Mouse (Mus musculus): ENCODE results near the gene Slc2a1. TPM values are rescaled to one million over a fixed set of nuclear protein-coding genes. Genes with fewer than 3 reads are reported as not detected.
A peak's percentile ranks its signal among the peaks of the same experiment; 100 is the strongest.

Gene Slc2a1
- polyA plus RNA-seq, 1 experiment from 2014 or later, result 119 TPM

- no peak overlapping the region for H3K27ac ChIP-seq
- no peaks in the 10 kb centered on the region for H3K9me3 ChIP-seq (replicated peaks)
- H3K27me3 ChIP-seq, result peaks cover 4% of the 10 kb centered on the region; the same call in 1 of the 2 replicates
- no peaks in the 10 kb centered on the region for H3K36me3 ChIP-seq
- H3K4me1 ChIP-seq (replicated peaks), result peaks cover 3% of the 10 kb centered on the region; the same call in 1 of the 2 replicates
- no peak for ATAC-seq (replicated peaks; ENCODE audit: insufficient number of reproducible peaks, insufficient read depth, low FRiP score, low read depth)
- H3K9ac ChIP-seq, result no peak overlapping the region
- 87% methylated on average over 5 of the region's 5 CpGs for WGBS
- H3K4me2 ChIP-seq, result no peak overlapping the region
- H3K4me3 ChIP-seq, result no peak overlapping the region
These were observed 38.8 kb downstream of the Slc2a1 start for GRCm38 (mm10) chr4:119147347-119147746.

- Histone ChIP-seq H3K4me3 (no peak overlapping the region), H3K9ac (no peak overlapping the region), H3K27ac (no peak overlapping the region), H3K36me3 (no peaks in the 10 kb centered on the region), H3K4me2 (no peak overlapping the region), H3K27me3 (peaks cover 4% of the 10 kb centered on the region; the same call in 1 of the 2 replicates), H3K9me3 (replicated peaks) (no peaks in the 10 kb centered on the region), H3K4me1 (replicated peaks) (no peaks in the 10 kb centered on the region)
- ATAC-seq (replicated peaks; ENCODE audit: insufficient number of reproducible peaks, insufficient read depth, low FRiP score, low read depth), result no peak
- WGBS, result 73% methylated on average over 11 of the region's 11 CpGs
These were observed 40.2 kb downstream of the Slc2a1 start for GRCm38 (mm10) chr4:119148741-119149140.

GRCm38 (mm10) chr4:119157186-119157585, 48.7 kb downstream of the Slc2a1 start:
- Histone ChIP-seq H3K27me3 (no peaks in the 10 kb centered on the region), H3K4me2 (no peak overlapping the region), H3K9ac (no peak overlapping the region), H3K4me3 (no peak overlapping the region), H3K9me3 (replicated peaks) (no peaks in the 10 kb centered on the region), H3K4me1 (replicated peaks) (no peaks in the 10 kb centered on the region), H3K27ac (no peak overlapping the region), H3K36me3 (no peaks in the 10 kb centered on the region)
- ATAC-seq (replicated peaks; ENCODE audit: insufficient number of reproducible peaks, insufficient read depth, low FRiP score, low read depth), result no peak
- whole genome bisulfite sequencing, result 26% methylated on average over 2 of the region's 2 CpGs

GRCm38 (mm10) chr4:119157891-119158290, 49.4 kb downstream of the Slc2a1 start:
- ATAC-seq (replicated peaks; ENCODE audit: insufficient number of reproducible peaks, insufficient read depth, low FRiP score, low read depth), result no peak
- H3K27ac ChIP-seq, result no peak overlapping the region
- no peaks in the 10 kb centered on the region for H3K9me3 ChIP-seq (replicated peaks)
- no peak overlapping the region for H3K4me3 ChIP-seq
- 57% methylated on average over 5 of the region's 5 CpGs for WGBS
- no peaks in the 10 kb centered on the region for H3K27me3 ChIP-seq
- no peaks in the 10 kb centered on the region for H3K4me1 ChIP-seq (replicated peaks)
- no peak overlapping the region for H3K4me2 ChIP-seq
- no peak overlapping the region for H3K9ac ChIP-seq
- H3K36me3 ChIP-seq, result no peaks in the 10 kb centered on the region

GRCm38 (mm10) chr4:119161358-119161757, 52.8 kb downstream of the Slc2a1 start:
- no peak for ATAC-seq (replicated peaks; ENCODE audit: insufficient number of reproducible peaks, insufficient read depth, low FRiP score, low read depth)
- Histone ChIP-seq H3K9ac (no peak overlapping the region), H3K36me3 (no peaks in the 10 kb centered on the region), H3K27me3 (no peaks in the 10 kb centered on the region), H3K4me1 (replicated peaks) (no peaks in the 10 kb centered on the region), H3K4me3 (no peak overlapping the region), H3K4me2 (no peak overlapping the region), H3K9me3 (replicated peaks) (no peaks in the 10 kb centered on the region), H3K27ac (no peak overlapping the region)
- 72% methylated on average over 3 of the region's 3 CpGs for WGBS

- Histone ChIP-seq H3K4me2 (no peak overlapping the region), H3K4me1 (replicated peaks) (no peaks in the 10 kb centered on the region), H3K27me3 (no peaks in the 10 kb centered on the region), H3K9ac (no peak overlapping the region), H3K27ac (no peak overlapping the region), H3K36me3 (no peaks in the 10 kb centered on the region), H3K4me3 (no peak overlapping the region), H3K9me3 (replicated peaks) (no peaks in the 10 kb centered on the region)
- ATAC-seq (replicated peaks; ENCODE audit: insufficient number of reproducible peaks, insufficient read depth, low FRiP score, low read depth), result no peak
- 73% methylated on average over 4 of the region's 4 CpGs for WGBS
These were observed 54.5 kb downstream of the Slc2a1 start for GRCm38 (mm10) chr4:119162990-119163389.

- no peak overlapping the region for H3K27ac ChIP-seq
- H3K4me3 ChIP-seq, result no peak overlapping the region
- H3K4me2 ChIP-seq, result no peak overlapping the region
- ATAC-seq (replicated peaks; ENCODE audit: insufficient number of reproducible peaks, insufficient read depth, low FRiP score, low read depth), result no peak
- H3K27me3 ChIP-seq, result no peaks in the 10 kb centered on the region
- H3K4me1 ChIP-seq (replicated peaks), result peaks cover 3% of the 10 kb centered on the region; the same call in 1 of the 2 replicates
- no peak overlapping the region for H3K9ac ChIP-seq
- 54% methylated on average over 7 of the region's 7 CpGs for WGBS
- no peaks in the 10 kb centered on the region for H3K9me3 ChIP-seq (replicated peaks)
- H3K36me3 ChIP-seq, result peaks cover 17% of the 10 kb centered on the region
These were observed 57.4 kb downstream of the Slc2a1 start for GRCm38 (mm10) chr4:119165916-119166315.

- Histone ChIP-seq H3K9me3 (replicated peaks) (no peaks in the 10 kb centered on the region), H3K4me3 (no peak overlapping the region), H3K27ac (no peak overlapping the region), H3K27me3 (no peaks in the 10 kb centered on the region), H3K4me1 (replicated peaks) (peaks cover 12% of the 10 kb centered on the region; the same call in 1 of the 2 replicates), H3K4me2 (no peak overlapping the region), H3K36me3 (peaks cover 18% of the 10 kb centered on the region), H3K9ac (no peak overlapping the region)
- 87% methylated on average over 4 of the region's 4 CpGs for whole genome bisulfite sequencing
- ATAC-seq (replicated peaks; ENCODE audit: insufficient number of reproducible peaks, insufficient read depth, low FRiP score, low read depth), result no peak
These were observed 58.6 kb downstream of the Slc2a1 start for GRCm38 (mm10) chr4:119167068-119167467.

- no peaks in the 10 kb centered on the region for H3K9me3 ChIP-seq (replicated peaks)
- no peak overlapping the region for H3K27ac ChIP-seq
- H3K4me2 ChIP-seq, result no peak overlapping the region
- 8% methylated on average over 4 of the region's 4 CpGs for WGBS
- H3K9ac ChIP-seq, result no peak overlapping the region
- no peaks in the 10 kb centered on the region for H3K27me3 ChIP-seq
- H3K4me1 ChIP-seq (replicated peaks), result peaks cover 17% of the 10 kb centered on the region
- no peak for ATAC-seq (replicated peaks; ENCODE audit: insufficient number of reproducible peaks, insufficient read depth, low FRiP score, low read depth)
- H3K4me3 ChIP-seq, result no peak overlapping the region
- peaks cover 18% of the 10 kb centered on the region for H3K36me3 ChIP-seq
These were observed 59.2 kb downstream of the Slc2a1 start for GRCm38 (mm10) chr4:119167663-119168062.

- peak overlapping the region; percentile 80 for H3K4me3 ChIP-seq
- peak overlapping the region; percentile 65 for H3K4me2 ChIP-seq
- no peak for ATAC-seq (replicated peaks; ENCODE audit: insufficient number of reproducible peaks, insufficient read depth, low FRiP score, low read depth)
- H3K27ac ChIP-seq, result peak overlapping the region; percentile 82
- peak overlapping the region; percentile 85 for H3K9ac ChIP-seq
- no peaks in the 10 kb centered on the region for H3K27me3 ChIP-seq
- 31% methylated on average over 18 of the region's 18 CpGs for WGBS
- peaks cover 23% of the 10 kb centered on the region for H3K4me1 ChIP-seq (replicated peaks)
- H3K9me3 ChIP-seq (replicated peaks), result no peaks in the 10 kb centered on the region
- peaks cover 18% of the 10 kb centered on the region for H3K36me3 ChIP-seq
These were observed 64.6 kb downstream of the Slc2a1 start for GRCm38 (mm10) chr4:119172919-119173650.

GRCm38 (mm10) chr4:119173851-119174453, 65.4 kb downstream of the Slc2a1 start, which contains the start of gene Zfp691:
Gene Zfp691, minus strand, starts transcription at chr4:119174195.
- H3K27me3 ChIP-seq, result no peaks in the 10 kb centered on the region
- peak within 1 kb of the TSS; percentile 80 for H3K4me3 ChIP-seq
- peak within 1 kb of the TSS; percentile 85 for H3K9ac ChIP-seq
- H3K9me3 ChIP-seq (replicated peaks), result no peaks in the 10 kb centered on the region
- peaks cover 23% of the 10 kb centered on the region for H3K4me1 ChIP-seq (replicated peaks)
- peak; percentile 99 for ATAC-seq (replicated peaks; ENCODE audit: insufficient number of reproducible peaks, insufficient read depth, low FRiP score, low read depth)
- WGBS, result under 1% methylated on average over 40 of the region's 40 CpGs
- peak within 1 kb of the TSS; percentile 82 for H3K27ac ChIP-seq
- H3K4me2 ChIP-seq, result peak within 1 kb of the TSS; percentile 65
- peaks cover 17% of the 10 kb centered on the region for H3K36me3 ChIP-seq
